Mouse (Mus musculus) midbrain, postnatal 0 days (tissue): ENCODE results near the gene Slc22a22. TPM values are rescaled to one million over a fixed set of nuclear protein-coding genes. Genes with fewer than 3 reads are reported as not detected.

Experiments
- ATAC-seq: fragments of 200-750 bp; cut with Nextera tagmentation; 2 replicates; pipeline ENCODE4 v1.8.0; 2017; ENCODE audit warnings: moderate number of reproducible peaks, mild to moderate bottlenecking, moderate TSS enrichment, moderate library complexity; ENCODE audit not compliant: low FRiP score
- DNase-seq: peaks from one replicate; pipeline ENCODE4 v3.0.0-alpha.2; 2015; ENCODE audit warnings: low spot score
- H3K27ac ChIP-seq: fragments of 300-500 bp; sonication (generic); 2 replicates; pipeline ENCODE4 v1.5.1; 2014; ENCODE audit warnings: low read depth, mild to moderate bottlenecking, low read length, mixed read lengths
- H3K27me3 ChIP-seq: fragments of 300-500 bp; sonication (generic); 2 replicates; pipeline ENCODE4 v1.6.1; 2014; ENCODE audit warnings: low read length, control low read depth, mixed read lengths; ENCODE audit not compliant: insufficient read depth
- H3K36me3 ChIP-seq: fragments of 300-500 bp; sonication (generic); 2 replicates; pipeline ENCODE4 v1.6.1; 2014; ENCODE audit warnings: low read length, control low read depth, mixed read lengths; ENCODE audit not compliant: insufficient read depth
- H3K4me1 ChIP-seq: fragments of 300-500 bp; sonication (generic); 2 replicates; pipeline ENCODE4 v1.6.1; 2014; ENCODE audit warnings: mild to moderate bottlenecking, control low read depth, antibody characterized with exemption, low read length, mixed read lengths; ENCODE audit not compliant: insufficient read depth
- H3K4me2 ChIP-seq: fragments of 300-500 bp; sonication (generic); 2 replicates; pipeline ENCODE4 v1.6.1; 2014; ENCODE audit warnings: low read depth, mild to moderate bottlenecking, low read length, mixed read lengths; ENCODE audit not compliant: poor library complexity, severe bottlenecking
- H3K4me3 ChIP-seq: fragments of 300-500 bp; sonication (generic); 2 replicates; pipeline ENCODE4 v1.5.1; 2014; ENCODE audit warnings: low read depth, mild to moderate bottlenecking, low read length, moderate library complexity
- H3K9ac ChIP-seq: fragments of 300-500 bp; sonication (generic); replicated peaks from 2 replicates; pipeline ENCODE4 v1.6.1; 2014; ENCODE audit warnings: mild to moderate bottlenecking, low read length, moderate library complexity, mixed read lengths; ENCODE audit not compliant: poor library complexity, severe bottlenecking
- H3K9me3 ChIP-seq: fragments of 300-500 bp; sonication (generic); 2 replicates; pipeline ENCODE4 v1.6.1; 2016; ENCODE audit warnings: low read length, control low read depth
- CTCF ChIP-seq: IDR thresholded peaks from 2 replicates; pipeline ENCODE4 v1.5.1; 2016; ENCODE audit warnings: antibody characterized with exemption, mild to moderate bottlenecking
- WGBS: fragments of 180-500 bp; shearing (Covaris S2); extraction: QIAGEN DNeasy Blood & Tissue Kit; methylation state at CpG from one replicate; pipeline ENCODE4 v1.1.7; 2014; 5-methylcytosine and 5-hydroxymethylcytosine counted together
- polyA plus RNA-seq: library from polyadenylated mRNA; unstranded; fragments of >200 nt; fragmentation: Nextera tagmentation; extraction: Ambion mirVana; gene quantifications from 2 replicates; pipeline ENCODE4 v1.2.1, GENCODE M21; 2015
- total RNA-seq: library from RNA; depleted of rRNA; stranded (reverse); fragments of >200 nt; gene quantifications from 2 replicates; pipeline ENCODE4 v1.2.3, GENCODE M21; 2014

Gene Slc22a22
- total and polyA plus RNA-seq, 2 experiments from 2014 or later, result not detected

DNA sequence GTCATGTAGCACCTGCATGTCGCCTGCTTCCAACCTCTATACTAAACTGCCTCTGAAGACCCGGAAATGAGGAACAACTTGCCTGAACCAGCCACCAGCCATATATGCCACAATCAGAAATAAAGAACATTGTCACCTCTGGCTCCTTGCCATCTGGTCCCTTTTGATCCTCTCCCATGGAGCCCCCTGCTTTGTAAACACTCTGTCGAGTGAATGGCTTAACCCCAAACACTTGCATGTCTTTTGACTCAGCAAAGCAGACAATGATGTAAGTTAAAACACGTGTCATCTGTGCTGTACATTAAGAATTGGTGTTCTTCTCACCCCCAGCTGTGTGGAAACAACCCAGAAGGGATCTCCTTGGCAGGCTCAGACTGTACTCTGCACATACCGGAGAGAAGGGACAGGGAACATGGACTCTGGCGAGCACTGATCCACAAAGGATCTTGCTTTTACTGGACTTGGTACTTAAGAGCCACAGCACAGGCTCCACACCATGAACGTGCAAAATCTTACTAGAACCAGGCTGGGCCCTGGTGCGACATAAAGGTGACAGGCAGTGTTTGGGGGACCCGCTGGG, 26.8 kb upstream of the Slc22a22 start:
- Histone ChIP-seq H3K9me3 (no peaks in the 10 kb centered on the region), H3K4me2 (no peak overlapping the region), H3K27me3 (no peaks in the 10 kb centered on the region), H3K27ac (no peak overlapping the region), H3K4me3 (no peak overlapping the region), H3K36me3 (no peaks in the 10 kb centered on the region), H3K4me1 (no peaks in the 10 kb centered on the region), H3K9ac (no peak overlapping the region)
- TF ChIP-seq CTCF, result no peak
- 60% methylated on average over 9 of the region's 9 CpGs for whole genome bisulfite sequencing
- DNase-seq, result no peak
- ATAC-seq, result no peak

- H3K4me1 ChIP-seq, result no peaks in the 10 kb centered on the region
- no peak overlapping the region for H3K9ac ChIP-seq
- no peak overlapping the region for H3K4me3 ChIP-seq
- H3K4me2 ChIP-seq, result no peak overlapping the region
- 89% methylated on average over 3 of the region's 3 CpGs for WGBS
- H3K27ac ChIP-seq, result no peak overlapping the region
- ATAC-seq, result no peak
- no peaks in the 10 kb centered on the region for H3K9me3 ChIP-seq
- no peak for DNase-seq
- no peaks in the 10 kb centered on the region for H3K36me3 ChIP-seq
- no peaks in the 10 kb centered on the region for H3K27me3 ChIP-seq
- TF ChIP-seq CTCF, result no peak
Observed at GRCm38 (mm10) chr15:57503656-57504055, 26.2 kb upstream of the Slc22a22 start.

DNA sequence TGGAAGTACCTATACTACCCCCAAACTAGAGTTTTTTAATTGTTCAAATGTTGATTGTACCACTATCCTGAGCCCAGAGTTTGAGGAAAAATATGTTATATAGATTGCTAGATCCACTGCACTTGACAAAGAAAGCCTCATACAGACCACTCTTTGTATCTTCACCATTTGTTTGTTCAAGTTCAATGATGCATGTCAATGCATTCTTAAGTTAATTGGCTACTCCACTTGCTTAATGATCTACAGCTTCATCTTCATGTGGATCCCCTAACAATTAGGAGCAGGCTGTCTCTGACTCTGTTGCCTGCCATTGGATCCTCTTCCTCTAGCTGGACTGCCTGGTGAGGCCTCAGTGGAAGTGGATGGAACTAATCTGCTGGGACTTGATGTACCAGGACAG, 24.1 kb upstream of the Slc22a22 start:
- H3K4me3 ChIP-seq, result no peak overlapping the region
- no peak overlapping the region for H3K4me2 ChIP-seq
- ATAC-seq (no peak), DNase-seq (no peak)
- no peak for TF ChIP-seq CTCF
- no peak overlapping the region for H3K9ac ChIP-seq
- no peaks in the 10 kb centered on the region for H3K4me1 ChIP-seq
- H3K9me3 ChIP-seq, result no peaks in the 10 kb centered on the region
- H3K27me3 ChIP-seq, result no peaks in the 10 kb centered on the region
- H3K27ac ChIP-seq, result no peak overlapping the region
- H3K36me3 ChIP-seq, result no peaks in the 10 kb centered on the region

DNA sequence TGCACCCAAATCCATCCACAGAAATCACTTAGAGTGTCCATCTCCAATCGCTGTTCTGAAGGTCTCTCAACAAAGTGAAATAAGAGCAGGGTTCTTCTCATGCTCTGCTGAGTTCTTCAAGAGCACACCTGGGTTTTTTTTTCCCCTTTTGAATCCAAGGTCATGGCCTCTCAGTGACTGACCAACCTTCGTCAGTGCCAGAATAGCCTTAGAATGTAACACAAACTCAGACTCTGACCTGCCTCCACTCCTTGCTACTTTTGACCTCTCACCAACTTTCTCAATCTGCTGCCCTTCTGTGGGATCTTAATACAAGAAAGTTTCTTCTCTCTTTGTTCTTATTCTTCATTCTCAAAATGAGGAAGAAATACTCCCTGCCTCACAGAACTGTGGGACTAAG, 18.7 kb upstream of the Slc22a22 start:
- Histone ChIP-seq H3K36me3 (no peaks in the 10 kb centered on the region), H3K9ac (no peak overlapping the region), H3K4me2 (no peak overlapping the region), H3K4me3 (no peak overlapping the region), H3K9me3 (no peaks in the 10 kb centered on the region), H3K27me3 (no peaks in the 10 kb centered on the region), H3K27ac (no peak overlapping the region), H3K4me1 (no peaks in the 10 kb centered on the region)
- no peak for TF ChIP-seq CTCF
- ATAC-seq, result no peak
- DNase-seq, result no peak
- 88% methylated on average over 2 of the region's 2 CpGs for WGBS

DNA sequence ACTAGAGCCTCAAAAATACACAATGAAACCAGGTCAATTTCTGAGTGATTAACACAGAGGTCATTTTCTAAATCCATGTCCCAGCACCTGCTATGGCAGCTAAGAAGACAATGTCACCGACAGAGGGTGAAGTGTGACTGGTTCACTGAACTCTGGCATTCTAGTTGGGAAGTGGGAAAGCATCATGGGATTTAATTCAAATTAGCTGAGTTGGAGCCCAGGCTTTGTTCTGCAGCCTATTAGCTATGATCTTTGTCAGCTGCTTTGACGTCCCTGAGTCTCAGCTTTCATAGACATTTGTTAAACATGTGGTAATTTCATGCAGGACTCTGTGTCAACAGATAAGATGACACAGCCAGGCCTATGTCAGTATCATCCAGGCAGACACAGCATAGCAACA, 5.1 kb upstream of the Slc22a22 start:
- no peak for ATAC-seq
- Histone ChIP-seq H3K4me3 (no peak overlapping the region), H3K36me3 (no peaks in the 10 kb centered on the region), H3K4me1 (no peaks in the 10 kb centered on the region), H3K9ac (no peak overlapping the region), H3K9me3 (no peaks in the 10 kb centered on the region), H3K27me3 (no peaks in the 10 kb centered on the region), H3K4me2 (no peak overlapping the region), H3K27ac (no peak overlapping the region)
- WGBS, result 15% methylated on average over 2 of the region's 2 CpGs
- no peak for TF ChIP-seq CTCF
- DNase-seq, result no peak

DNA sequence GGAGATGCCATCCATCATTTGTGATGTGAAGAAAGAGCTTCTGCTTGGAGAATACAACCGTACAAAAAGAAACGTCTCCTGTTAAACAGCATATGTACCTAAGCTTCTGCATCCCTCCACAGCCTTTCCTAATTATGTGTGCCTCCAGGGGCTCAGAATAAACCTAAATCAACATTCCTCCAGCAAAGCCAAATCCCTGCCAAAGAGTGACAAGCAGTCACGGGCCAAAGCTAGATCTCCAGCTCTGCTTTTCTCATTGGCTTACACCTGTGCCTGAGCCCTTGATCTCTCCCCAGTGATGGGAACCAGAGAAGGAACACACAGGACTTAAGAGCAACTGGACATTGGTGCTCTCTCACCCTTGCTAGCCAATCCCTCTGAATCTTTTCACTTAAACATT, 5.8 kb downstream of the Slc22a22 start:
- H3K36me3 ChIP-seq, result no peaks in the 10 kb centered on the region
- 55% methylated on average over 3 of the region's 3 CpGs for WGBS
- H3K27ac ChIP-seq, result no peak overlapping the region
- H3K9ac ChIP-seq, result no peak overlapping the region
- no peak overlapping the region for H3K4me3 ChIP-seq
- TF ChIP-seq CTCF, result no peak
- H3K4me1 ChIP-seq, result no peaks in the 10 kb centered on the region
- no peak for DNase-seq
- ATAC-seq, result no peak
- no peaks in the 10 kb centered on the region for H3K9me3 ChIP-seq
- no peak overlapping the region for H3K4me2 ChIP-seq
- no peaks in the 10 kb centered on the region for H3K27me3 ChIP-seq
